Comparison of ENCODE assay signal across 20 mouse cellular contexts in the genomic region with DNA sequence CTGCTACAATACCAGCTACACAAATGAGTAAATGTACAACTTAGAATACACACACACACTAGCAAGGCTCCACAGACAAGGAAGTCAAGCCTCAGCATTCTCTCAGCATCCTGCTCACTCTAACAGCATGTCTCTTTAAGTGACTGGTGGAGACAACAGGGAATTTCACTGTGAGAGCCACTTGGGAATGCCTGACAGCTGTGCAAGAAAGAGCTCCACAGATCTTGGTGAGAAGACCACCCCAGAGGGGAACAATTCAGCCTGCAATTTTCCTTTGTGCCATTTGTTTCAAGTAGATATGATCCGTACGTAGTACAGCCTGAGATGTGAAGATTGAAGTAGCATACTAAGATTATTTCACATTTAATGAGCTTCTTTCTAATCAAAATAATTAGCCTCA. TPM values are rescaled to one million over a fixed set of nuclear protein-coding genes. Genes with fewer than 3 reads are reported as not detected.
DNase-seq lines count a peak whose midpoint lies in the region; ATAC-seq and TF ChIP-seq lines count a peak whose summit lies in the region.
"Had no signal": no experiment of that assay in that cellular context is flagged by ENCODE, and none has a peak within 500 bp of the region (broad histone marks: within the 10 kb centered on the region; RNA-seq: fewer than 3 reads in every experiment).

No protein-coding gene starts in this region.

- no peaks in the 10 kb centered on the region for H3K9me3 ChIP-seq in forebrain, embryonic 11.5 days (ENCODE audit: control insufficient read depth, low read length)
- H3K9me3 ChIP-seq in forebrain, embryonic 10.5 days, result no peaks in the 10 kb centered on the region
- no peaks in the 10 kb centered on the region for H3K9me3 ChIP-seq in forebrain, embryonic 12.5 days
- H3K9me3 ChIP-seq in hindbrain, embryonic 15.5 days, result no peaks in the 10 kb centered on the region
- H3K9me3 ChIP-seq in neural tube, embryonic 12.5 days, result no peaks in the 10 kb centered on the region
- H3K9me3 ChIP-seq: embryonic facial prominence, embryonic 13.5 days; heart, embryonic 10.5 days; limb, embryonic 12.5 days; liver, embryonic 15.5 days had no signal

- H3K4me2 ChIP-seq in forebrain, embryonic 11.5 days (ENCODE audit: low read depth, low read length, severe bottlenecking), result no peak overlapping the region
- H3K4me2 ChIP-seq in forebrain, embryonic 12.5 days, result no peak overlapping the region
- H3K4me2 ChIP-seq in hindbrain, embryonic 15.5 days, result no peak overlapping the region
- H3K4me2 ChIP-seq in neural tube, embryonic 12.5 days (replicated peaks), result no peak overlapping the region
- H3K4me2 ChIP-seq: embryonic facial prominence, embryonic 13.5 days; limb, embryonic 12.5 days; liver, embryonic 15.5 days had no signal

- H3K4me3 ChIP-seq in forebrain, embryonic 11.5 days (ENCODE audit: low read depth, low read length), result no peak overlapping the region
- H3K4me3 ChIP-seq in forebrain, embryonic 10.5 days, result no peak overlapping the region
- H3K4me3 ChIP-seq in forebrain, embryonic 12.5 days (replicated peaks), result no peak overlapping the region
- H3K4me3 ChIP-seq in hindbrain, embryonic 15.5 days, result no peak overlapping the region
- H3K4me3 ChIP-seq in neural tube, embryonic 12.5 days, result no peak overlapping the region
- no peak overlapping the region for H3K4me3 ChIP-seq in layer of hippocampus, adult 2 months
- H3K4me3 ChIP-seq: embryonic facial prominence, embryonic 13.5 days; heart, embryonic 10.5 days; limb, embryonic 12.5 days; liver, embryonic 15.5 days had no signal

- H3K4me1 ChIP-seq in forebrain, embryonic 11.5 days (replicated peaks; ENCODE audit: control insufficient read depth, insufficient read depth, low read length), result peaks cover 2% of the 10 kb centered on the region; the same call in 1 of the 2 replicates
- H3K4me1 ChIP-seq in forebrain, embryonic 10.5 days, result peaks cover 18% of the 10 kb centered on the region
- peaks cover 8% of the 10 kb centered on the region for H3K4me1 ChIP-seq in forebrain, embryonic 12.5 days
- H3K4me1 ChIP-seq in hindbrain, embryonic 15.5 days (replicated peaks), result peaks cover 9% of the 10 kb centered on the region
- no peaks in the 10 kb centered on the region for H3K4me1 ChIP-seq in neural tube, embryonic 12.5 days
- H3K4me1 ChIP-seq: heart, embryonic 10.5 days; limb, embryonic 12.5 days; liver, embryonic 15.5 days had no signal

- TF ChIP-seq CTCF in layer of hippocampus, adult 2 months (conservative IDR thresholded peaks at IDR 0.05), result no peak

- WGBS in forebrain, embryonic 11.5 days, result 34% methylated on average over 2 of the region's 2 CpGs
- WGBS in forebrain, embryonic 10.5 days, result 83% methylated on average over 2 of the region's 2 CpGs
- WGBS in forebrain, embryonic 12.5 days, result 7% methylated on average over 2 of the region's 2 CpGs
- 44% methylated on average over 2 of the region's 2 CpGs for WGBS in hindbrain, embryonic 15.5 days
- WGBS in neural tube, embryonic 12.5 days, result 51% methylated on average over 2 of the region's 2 CpGs

- no peak overlapping the region for H3K27ac ChIP-seq in forebrain, embryonic 11.5 days (ENCODE audit: low read depth, low read length)
- H3K27ac ChIP-seq in forebrain, embryonic 10.5 days, result no peak overlapping the region
- peak overlapping the region; percentile 56 for H3K27ac ChIP-seq in forebrain, embryonic 12.5 days
- H3K27ac ChIP-seq in hindbrain, embryonic 15.5 days (replicated peaks), result peak overlapping the region; percentile 59; the same call in 1 of the 2 replicates
- no peak overlapping the region for H3K27ac ChIP-seq in neural tube, embryonic 12.5 days
- H3K27ac ChIP-seq in layer of hippocampus, adult 2 months, result no peak overlapping the region
- H3K27ac ChIP-seq: embryonic facial prominence, embryonic 13.5 days; heart, embryonic 10.5 days; limb, embryonic 12.5 days; liver, embryonic 15.5 days had no signal

- no peaks in the 10 kb centered on the region for H3K27me3 ChIP-seq in forebrain, embryonic 11.5 days (ENCODE audit: control insufficient read depth, insufficient read depth, low read length)
- no peaks in the 10 kb centered on the region for H3K27me3 ChIP-seq in forebrain, embryonic 10.5 days (ENCODE audit: poor library complexity, severe bottlenecking)
- H3K27me3 ChIP-seq in forebrain, embryonic 12.5 days, result no peaks in the 10 kb centered on the region
- H3K27me3 ChIP-seq in hindbrain, embryonic 15.5 days, result no peaks in the 10 kb centered on the region
- H3K27me3 ChIP-seq in neural tube, embryonic 12.5 days (replicated peaks), result no peaks in the 10 kb centered on the region
- H3K27me3 ChIP-seq: embryonic facial prominence, embryonic 13.5 days; limb, embryonic 12.5 days; liver, embryonic 15.5 days had no signal

- no peak for DNase-seq in forebrain, embryonic 11.5 days (ENCODE audit: low spot score)
- no peak for DNase-seq in forebrain, embryonic 10.5 days (ENCODE audit: extremely low spot score, low spot score)
- DNase-seq in layer of hippocampus, adult 2 months (ENCODE audit: low spot score in 2 of 2), result no peak
- DNase-seq in urinary bladder, postnatal 14 days (ENCODE audit: low spot score), result no peak
- no peak for DNase-seq in kidney, postnatal 4 days
- DNase-seq: adrenal gland, postnatal 25 days; cerebellum, adult 9-11 months; gastrocnemius, postnatal 14 days; kidney, adult 18-20 months; kidney, postnatal 14 days; layer of hippocampus, postnatal 36 days; lung, postnatal 14 days; thymus, postnatal 36 days had no signal

- H3K9ac ChIP-seq in forebrain, embryonic 11.5 days (ENCODE audit: low read length), result no peak overlapping the region
- H3K9ac ChIP-seq in forebrain, embryonic 12.5 days, result no peak overlapping the region
- H3K9ac ChIP-seq in hindbrain, embryonic 15.5 days, result no peak overlapping the region
- H3K9ac ChIP-seq in neural tube, embryonic 12.5 days, result no peak overlapping the region
- H3K9ac ChIP-seq: embryonic facial prominence, embryonic 13.5 days; limb, embryonic 12.5 days; liver, embryonic 15.5 days had no signal

- H3K36me3 ChIP-seq in forebrain, embryonic 11.5 days (ENCODE audit: control insufficient read depth, insufficient read depth, low read length), result no peaks in the 10 kb centered on the region; the same call in 1 of the 2 replicates
- H3K36me3 ChIP-seq in forebrain, embryonic 10.5 days (replicated peaks), result peaks cover 35% of the 10 kb centered on the region
- no peaks in the 10 kb centered on the region for H3K36me3 ChIP-seq in forebrain, embryonic 12.5 days (replicated peaks)
- no peaks in the 10 kb centered on the region for H3K36me3 ChIP-seq in hindbrain, embryonic 15.5 days
- H3K36me3 ChIP-seq in neural tube, embryonic 12.5 days, result no peaks in the 10 kb centered on the region

- peak; percentile 58 for ATAC-seq in forebrain, embryonic 11.5 days (replicated peaks; ENCODE audit: low FRiP score)
- ATAC-seq in forebrain, embryonic 12.5 days (ENCODE audit: low FRiP score), result peak; percentile 67
- peak; percentile 34; the same call in 1 of the 2 replicates for ATAC-seq in hindbrain, embryonic 15.5 days (ENCODE audit: low FRiP score, low read depth)
- ATAC-seq in neural tube, embryonic 12.5 days (ENCODE audit: low FRiP score, low read depth), result 0 out of 2 replicates have a peak, but pooled peaks have one; percentile 7

RNA-seq across cellular contexts. Expression of a gene that starts 24.9 kb away (rescaled TPM):
- polyA plus RNA-seq in forebrain, embryonic 11.5 days (2014; fragmentation: Nextera tagmentation; extraction: Ambion mirVana), result 73.3 and 87.6 TPM in 2 replicates
- 81.8 and 89.4 TPM in 2 replicates for polyA plus RNA-seq in forebrain, embryonic 10.5 days (2016; fragmentation: Nextera tagmentation; extraction: Ambion mirVana)
- 86.7 and 87.1 TPM in 2 replicates for polyA plus RNA-seq in forebrain, embryonic 12.5 days (2016; fragmentation: Nextera tagmentation; extraction: Ambion mirVana)
- polyA plus RNA-seq in hindbrain, embryonic 15.5 days (2015; fragmentation: Nextera tagmentation; extraction: Ambion mirVana), result 132 and 140 TPM in 2 replicates
- 86.4 and 91.1 TPM in 2 replicates for polyA plus RNA-seq in neural tube, embryonic 12.5 days (2016; fragmentation: Nextera tagmentation; extraction: Ambion mirVana)
- 10 to 100 TPM; 71.7 to 80.3 TPM for total RNA-seq in layer of hippocampus, adult 2 months (2021)

Comparison
In these comparisons a context has a peak if more than half of its experiments do, and no peak if none do; other contexts are left out.
1. H3K27ac ChIP-seq: peak in forebrain, embryonic 12.5 days (single experiment) and hindbrain, embryonic 15.5 days (single experiment); none in forebrain, embryonic 11.5 days (single experiment), forebrain, embryonic 10.5 days (single experiment), neural tube, embryonic 12.5 days (single experiment) and layer of hippocampus, adult 2 months (single experiment).
2. ATAC-seq: peak in every context shown above with its lines; median percentile 67 in forebrain, embryonic 12.5 days; 58 in forebrain, embryonic 11.5 days; 34 in hindbrain, embryonic 15.5 days; 7 in neural tube, embryonic 12.5 days.